Mouse (Mus musculus): ENCODE measurements around the gene Adpgk.
"Not testable (repeated sequence)": the region's sequence is repeated elsewhere in the genome, so short reads cannot be mapped to it uniquely, and the experiment has no call there.

The Adpgk gene

DNA sequence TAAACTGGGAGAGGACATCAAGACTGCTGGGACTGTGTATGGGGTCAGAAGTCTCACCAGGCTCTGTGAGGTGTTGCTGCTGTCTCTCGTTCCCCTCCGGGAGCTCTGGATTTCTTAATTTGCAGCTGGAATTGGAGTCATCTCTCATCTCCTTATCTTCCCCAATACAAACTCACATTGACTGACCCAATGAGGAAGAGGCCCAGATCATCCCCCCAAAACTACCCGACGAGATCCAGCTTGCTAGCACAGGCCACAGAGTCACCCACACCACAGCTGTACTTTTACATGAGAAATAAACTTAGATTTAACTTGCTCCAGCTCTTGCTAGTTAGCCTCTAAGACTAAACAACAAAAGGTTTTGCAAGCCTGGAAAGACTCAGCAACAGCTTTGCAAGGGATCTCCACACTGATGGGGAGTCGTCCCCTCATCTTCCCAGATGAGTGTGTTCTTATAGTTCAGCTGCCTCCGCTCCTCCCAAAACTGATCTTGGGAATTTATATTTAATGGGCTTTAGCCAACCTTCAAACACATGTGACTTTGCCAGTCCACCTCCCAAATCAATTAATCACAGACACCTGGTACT lies 1.7 kb upstream of the Adpgk start:
- no peak for DNase-seq (ENCODE audit: low spot score)

DNA sequence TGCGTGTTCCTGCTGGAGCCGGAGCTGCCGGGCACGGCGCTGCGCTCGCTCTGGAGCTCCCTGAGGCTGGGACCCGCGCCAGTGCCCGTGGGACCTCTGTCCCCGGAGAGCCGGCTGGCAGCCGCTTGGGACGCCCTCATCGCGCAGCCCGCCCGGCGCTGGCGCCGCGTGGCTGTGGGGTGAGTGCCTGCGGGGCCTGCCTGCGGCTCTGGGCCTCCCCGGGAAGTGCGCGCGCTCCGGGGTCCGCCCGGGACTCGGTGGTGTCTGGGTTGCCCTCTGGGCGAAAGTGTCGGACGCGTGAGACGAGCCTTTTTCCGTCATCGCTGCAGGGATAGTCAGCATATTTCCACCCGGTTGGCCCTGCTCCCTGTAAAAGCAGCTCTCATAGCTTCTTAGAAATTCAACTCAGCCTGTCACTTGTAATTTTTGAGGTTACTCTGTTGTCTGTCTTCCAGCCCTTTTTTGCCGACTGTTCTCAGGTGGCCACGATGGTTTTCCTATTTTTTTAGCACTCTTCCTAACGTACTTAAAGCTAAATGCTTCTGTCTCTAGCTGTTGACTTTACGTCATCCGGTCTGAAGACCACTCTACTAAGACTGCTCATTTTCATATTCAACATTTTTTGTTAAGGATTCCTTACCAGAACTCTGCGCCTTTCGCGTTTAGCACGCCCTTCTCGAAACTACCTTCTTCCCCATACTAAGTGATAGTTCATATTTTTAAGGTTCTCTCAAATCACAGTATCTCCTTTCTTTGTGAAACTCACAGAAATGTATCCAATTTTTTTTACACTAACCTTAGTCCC lies 532 bp downstream of the Adpgk start:
- DNase-seq (ENCODE audit: low spot score) = no peak

DNA sequence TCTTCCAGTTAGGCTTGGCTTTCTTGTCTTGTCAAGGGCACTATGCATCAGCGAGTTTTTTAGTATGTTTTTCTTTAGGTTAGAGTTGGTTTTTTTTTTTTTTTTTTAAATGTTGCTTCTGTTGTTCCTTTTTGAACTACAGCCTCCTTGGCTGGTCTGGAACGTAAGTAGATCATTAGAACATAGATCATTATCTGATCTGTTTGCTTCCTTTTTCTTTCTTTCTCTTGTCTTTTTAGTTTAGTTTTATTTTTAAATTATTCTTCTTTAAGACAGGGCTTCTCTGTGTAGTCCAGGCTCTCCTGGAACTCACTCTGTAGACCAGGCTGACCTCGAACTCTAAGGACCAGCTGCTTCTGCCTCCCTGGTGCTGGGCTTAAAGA lies 1.1 kb downstream of the Adpgk start:
- no peak for DNase-seq (ENCODE audit: low spot score)

DNA sequence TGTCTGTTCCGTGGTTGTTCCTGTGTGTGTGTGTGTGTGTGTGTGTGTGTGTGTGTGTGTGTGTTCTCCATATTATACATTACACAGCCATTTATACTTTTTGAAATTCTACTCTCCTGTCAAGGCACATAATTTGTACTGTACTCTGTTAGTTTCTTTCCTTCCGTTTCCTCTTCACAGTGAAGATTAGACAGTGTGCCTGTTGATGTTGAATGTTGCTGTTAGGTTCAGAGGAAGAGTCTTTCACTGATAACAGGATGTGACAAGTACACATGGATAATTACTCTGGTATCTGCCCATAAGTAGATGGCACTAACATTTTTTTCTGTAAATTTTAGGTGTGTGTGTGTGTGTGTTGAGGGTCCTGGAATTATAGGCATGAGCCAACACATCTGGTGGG lies 5.1 kb downstream of the Adpgk start:
- DNase-seq (ENCODE audit: low spot score) = no peak

DNA sequence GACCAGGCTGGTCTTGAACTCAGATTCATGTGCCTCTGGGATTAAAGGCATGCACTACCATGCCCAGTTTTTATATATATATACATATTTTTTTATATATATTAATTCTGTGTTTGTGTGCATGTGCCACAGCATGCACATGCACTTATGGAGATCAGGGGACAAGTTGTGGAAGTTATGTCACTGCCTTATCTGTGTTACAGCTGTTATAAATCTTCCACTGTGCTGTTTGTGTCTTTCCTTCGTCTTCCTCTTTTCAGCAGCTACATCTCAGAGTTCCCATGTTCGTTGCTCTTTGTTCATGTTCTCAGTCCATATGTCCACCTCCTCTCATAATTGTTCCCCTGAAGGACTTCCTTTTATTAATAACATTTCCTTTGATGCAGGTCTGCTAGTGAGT lies 16.5 kb downstream of the Adpgk start:
- no peak for DNase-seq (ENCODE audit: low spot score)

DNA sequence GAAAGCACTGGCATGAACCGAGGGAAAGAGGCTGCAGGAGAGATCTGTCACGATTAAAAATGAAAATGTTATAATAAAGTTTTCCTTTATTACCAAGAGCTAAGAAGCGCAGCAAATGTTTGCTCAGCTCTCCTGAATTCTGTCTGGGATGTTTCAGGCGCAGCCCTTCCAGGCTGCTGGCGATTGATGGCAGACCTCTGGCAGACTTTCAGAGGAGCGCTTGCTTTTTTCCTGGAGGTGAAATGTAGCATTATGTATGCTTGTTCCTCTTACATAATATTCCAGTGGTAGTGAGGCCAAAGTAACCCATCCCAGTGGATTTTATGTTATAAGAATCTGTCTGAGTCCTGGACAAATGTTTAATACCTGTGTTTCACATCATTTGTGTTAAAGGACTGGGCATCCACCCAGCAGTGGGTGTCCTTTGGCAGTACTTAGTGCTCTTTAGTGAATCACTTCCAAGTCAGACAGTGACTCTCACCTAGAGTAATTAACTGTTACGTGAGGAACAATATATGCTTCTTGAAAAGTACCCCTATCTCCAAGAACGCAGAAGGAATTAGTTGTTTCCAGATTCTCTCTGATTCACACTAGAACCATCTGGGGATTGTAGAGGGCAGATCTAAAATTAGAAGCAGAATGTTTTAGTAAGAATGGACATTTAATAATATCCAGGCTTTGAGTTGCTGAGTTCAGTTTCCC lies 19.4 kb downstream of the Adpgk start:
- no peak for DNase-seq (ENCODE audit: low spot score)

DNA sequence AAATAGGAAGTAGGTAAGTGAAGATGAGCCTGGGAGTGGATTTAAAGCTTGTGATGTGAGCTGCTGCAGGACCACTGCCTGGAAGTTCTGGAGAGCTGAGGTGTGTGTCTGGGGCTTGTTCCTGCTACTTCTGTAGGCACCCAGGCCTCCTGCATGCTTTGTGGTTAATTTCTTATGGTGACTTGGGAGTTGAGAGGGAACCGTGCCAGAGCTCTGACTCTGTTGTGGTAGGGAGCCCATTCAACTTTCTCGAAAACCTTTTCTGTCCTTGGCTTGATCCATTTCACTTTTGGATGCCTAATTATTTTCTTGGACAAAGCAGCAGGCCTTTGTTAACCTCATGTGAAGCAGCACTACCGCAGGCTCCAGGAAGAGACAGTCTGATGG lies 19.9 kb downstream of the Adpgk start:
- DNase-seq (ENCODE audit: low spot score) = no peak

DNA sequence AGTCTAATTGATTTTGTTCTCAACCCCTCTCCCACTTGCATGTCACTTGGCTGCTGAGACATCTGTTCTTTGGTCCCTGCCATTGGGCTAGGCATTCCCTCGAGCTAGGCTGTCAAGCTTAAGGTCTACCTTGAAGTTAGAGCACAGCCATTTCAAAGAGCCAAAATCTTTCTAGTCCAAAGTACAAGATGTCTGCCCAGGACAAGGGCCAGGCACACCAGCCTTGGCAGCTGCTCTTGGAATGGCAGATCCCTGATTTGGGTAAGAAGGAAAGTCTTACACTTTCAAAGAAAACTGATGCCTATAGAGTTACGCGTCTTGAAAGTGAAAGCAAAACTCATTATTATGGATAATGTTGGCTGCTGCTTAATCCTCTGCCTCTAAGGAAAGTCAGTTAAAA lies 24.8 kb downstream of the Adpgk start:
- no peak for DNase-seq (ENCODE audit: low spot score)

DNA sequence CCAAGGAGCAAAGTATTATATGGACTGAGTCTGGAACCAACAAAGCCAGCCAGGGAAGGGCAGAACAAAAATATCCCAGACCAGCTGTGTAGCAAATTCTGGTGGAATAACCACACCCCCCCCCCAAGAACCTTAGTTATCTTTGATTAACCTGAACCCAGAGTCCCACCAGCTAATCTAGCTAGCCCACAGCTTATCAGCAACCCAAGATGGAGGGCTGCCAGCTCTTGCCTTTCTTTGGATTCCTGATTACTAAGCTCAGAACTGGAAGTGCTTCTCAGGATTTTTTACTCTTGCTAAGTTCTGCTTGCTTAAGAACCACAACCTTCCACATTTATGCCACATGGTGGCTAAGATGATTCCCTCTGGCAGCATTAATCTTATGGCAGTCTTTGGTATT lies 33.0 kb downstream of the Adpgk start:
- DNase-seq (ENCODE audit: low spot score) = no peak

DNA sequence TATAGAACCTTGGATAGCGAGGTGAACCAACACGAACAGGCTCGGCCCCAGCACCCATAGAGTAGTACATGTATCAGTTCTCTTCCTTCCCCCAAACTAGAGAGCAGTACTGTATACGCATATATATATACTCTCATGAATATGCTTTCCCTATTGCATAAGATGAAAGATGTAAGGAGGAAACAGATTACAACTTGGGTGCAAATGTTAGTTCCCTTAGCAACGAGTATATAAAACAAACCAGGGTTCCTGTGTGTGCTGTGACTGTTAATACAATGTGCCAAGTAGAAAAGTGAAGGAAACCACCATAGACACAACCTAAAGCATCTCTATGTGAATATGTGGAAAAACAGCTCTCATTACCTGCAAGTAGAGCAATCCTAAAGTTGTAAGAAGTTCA lies 38.7 kb downstream of the Adpgk start:
- no peak for DNase-seq (ENCODE audit: low spot score)

DNA sequence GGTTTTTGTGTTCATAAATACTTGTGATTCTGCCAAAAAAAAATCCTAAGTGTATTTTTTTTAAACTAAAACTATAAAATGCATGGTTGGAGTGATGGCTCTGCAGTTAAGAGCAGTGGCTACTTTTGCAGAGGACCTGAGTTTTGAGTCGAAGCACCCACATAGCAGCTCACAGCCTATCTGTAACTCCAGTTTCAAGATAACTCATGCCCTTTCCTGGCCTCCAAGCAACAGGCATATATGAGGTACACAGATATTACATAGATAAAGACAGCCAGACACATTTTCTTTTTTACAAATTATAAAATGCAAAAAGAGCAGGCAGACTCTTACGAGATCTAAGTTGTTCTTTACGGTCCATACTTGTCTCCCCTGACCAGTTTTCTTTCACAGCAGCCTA lies 45.2 kb downstream of the Adpgk start:
- no peak for DNase-seq (ENCODE audit: low spot score)

DNA sequence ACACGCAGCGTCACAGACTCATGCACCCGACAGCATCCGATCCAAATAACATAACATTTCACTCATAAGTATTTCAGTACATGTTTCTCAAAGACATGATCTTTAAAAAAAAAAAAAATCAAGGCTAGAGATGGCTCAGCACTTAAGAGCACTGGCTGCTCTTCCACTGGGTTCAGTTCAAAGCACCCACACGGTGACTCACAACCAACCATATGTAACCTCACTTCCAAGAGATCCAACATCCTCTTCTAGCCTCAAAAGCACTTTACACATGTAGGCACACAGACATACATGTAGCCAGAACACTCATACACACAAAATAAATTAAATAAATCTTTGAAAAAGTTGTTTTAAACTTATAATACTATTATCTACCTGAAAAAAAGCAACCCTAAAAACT lies 46.5 kb downstream of the Adpgk start:
- no peak for DNase-seq (ENCODE audit: low spot score)

DNA sequence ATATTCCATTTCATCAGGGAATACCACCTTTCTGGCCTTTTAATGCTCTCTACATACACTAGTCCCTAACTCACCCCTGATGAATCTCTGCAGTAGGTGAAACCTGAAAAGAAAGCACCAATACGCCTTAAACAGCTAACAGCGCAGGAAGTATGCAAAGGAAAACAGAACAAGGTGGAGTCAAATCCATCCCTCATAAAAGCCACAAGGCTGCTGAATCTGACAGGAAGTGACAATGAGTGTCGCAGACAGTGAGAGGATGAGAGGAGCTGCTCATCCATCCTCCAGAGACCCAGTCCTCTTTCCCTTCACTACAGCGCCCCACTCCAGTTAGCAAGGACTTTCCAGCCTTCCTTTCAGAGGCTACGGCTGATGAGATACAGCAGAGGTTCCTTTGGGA lies 47.1 kb downstream of the Adpgk start:
- no peak for DNase-seq (ENCODE audit: low spot score)

DNA sequence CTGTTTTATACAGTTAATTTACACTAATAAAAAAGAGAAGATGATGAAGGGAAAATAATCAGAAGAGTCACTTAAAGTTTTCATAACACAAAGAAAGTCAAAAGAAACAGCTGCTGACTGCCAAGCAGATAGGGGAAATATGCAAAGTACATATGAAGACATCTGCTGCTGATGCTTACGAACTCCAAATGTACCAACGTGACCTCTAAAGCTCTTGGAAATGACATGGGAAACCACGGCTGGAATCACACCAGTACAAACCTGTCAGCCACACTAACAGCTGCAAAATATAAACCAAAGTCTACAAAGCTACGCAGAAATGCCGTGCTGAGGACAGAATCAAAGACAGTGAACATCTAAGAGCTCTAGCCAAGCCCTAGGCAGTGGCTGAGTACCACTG lies 47.7 kb downstream of the Adpgk start:
- no peak for DNase-seq (ENCODE audit: low spot score)

DNA sequence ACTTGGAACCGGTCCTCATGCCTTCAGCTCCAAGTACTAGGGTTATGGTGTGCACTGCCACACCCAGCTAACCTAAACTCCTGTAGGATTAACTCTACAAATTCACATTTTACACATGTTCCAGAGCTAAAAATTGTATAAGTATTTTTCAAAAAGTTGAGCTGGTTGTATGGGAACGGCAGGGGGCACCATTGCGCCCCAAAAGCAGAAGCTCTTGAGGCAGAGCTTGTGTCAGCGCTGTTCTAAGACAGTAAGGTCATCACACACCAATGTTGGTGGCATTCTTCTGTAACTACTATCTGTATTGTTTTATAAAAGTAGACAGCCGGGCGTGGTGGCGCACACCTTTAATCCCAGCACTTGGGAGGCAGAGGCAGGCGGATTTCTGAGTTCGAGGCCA lies 48.6 kb downstream of the Adpgk start:
- peak; percentile 13 for DNase-seq (ENCODE audit: low spot score)

DNA sequence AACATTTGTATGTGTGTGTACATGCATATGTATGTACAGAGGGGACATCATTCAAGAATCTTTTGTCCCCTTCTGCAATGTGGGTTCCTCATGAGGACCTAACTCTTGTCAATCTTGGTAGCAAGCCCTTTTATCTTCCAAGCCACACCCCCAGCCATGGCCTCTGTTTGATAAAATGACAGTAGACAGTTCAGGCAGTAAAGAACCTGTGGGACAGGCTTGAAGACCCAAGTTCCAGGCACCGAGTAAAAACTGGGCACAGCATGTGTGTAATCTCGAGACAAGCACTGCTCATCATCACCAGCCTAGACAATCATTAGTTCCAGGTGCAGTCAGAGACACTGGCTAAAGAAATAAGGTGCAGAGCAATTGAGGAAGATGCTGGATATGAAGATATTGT lies 54.8 kb downstream of the Adpgk start:
- DNase-seq (ENCODE audit: low spot score) = no peak

DNA sequence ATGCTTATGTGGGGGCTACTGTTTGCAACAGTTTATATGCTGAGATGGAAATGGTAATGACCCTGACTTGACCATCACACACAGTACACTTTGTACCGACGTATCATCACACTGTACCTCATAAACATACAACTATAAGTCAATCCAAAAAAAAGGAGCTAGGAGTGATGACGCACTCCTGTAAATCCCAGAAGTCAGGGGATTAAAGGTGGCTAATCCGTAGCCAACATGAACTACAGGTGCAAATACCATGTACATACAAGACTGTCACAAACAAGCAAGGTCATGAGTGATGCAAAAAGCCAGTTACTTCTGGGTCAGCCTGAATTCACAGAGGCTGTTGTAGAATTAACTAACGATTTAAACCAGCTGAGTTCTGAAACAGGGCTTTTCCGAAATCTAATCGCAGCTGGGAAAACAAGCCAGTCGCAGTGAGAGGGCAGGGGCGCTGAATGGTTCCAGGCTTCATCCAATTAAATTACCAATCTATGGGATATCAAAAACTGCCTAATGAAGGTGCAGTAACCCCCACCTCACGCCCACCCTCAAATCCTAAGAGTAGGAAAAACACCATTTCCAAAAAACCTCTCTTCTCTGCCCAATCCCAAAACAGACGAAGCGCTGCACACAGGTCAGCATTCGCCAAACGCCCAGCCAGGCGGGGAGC lies 61.4 kb downstream of the Adpgk start:
- DNase-seq (ENCODE audit: low spot score) = no peak

DNA sequence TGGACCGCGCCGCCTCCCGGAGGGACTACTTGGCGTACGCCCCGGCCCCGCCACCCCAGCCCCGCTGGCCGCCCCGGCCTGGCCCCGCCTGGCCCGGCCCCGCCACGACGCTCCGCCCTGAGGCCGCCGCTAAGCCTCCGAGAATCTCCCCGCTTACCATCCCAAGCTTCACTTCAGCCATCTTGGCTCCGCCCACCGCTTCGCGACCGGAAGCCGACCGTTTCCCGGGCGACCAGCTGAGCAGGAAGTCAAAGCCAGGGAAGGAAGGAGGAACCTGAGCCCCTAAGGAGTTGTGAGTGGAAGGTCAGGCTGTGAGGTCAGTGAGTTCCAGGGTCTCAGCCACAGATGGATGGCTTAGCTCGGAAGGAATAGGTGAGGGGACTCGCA lies 61.9 kb downstream of the Adpgk start, which contains the start of gene Bbs4:
Gene Bbs4, minus strand, starts transcription at position 256 of the 387 bp plus-strand sequence.
- peak; percentile 88 for DNase-seq (ENCODE audit: low spot score)

DNA sequence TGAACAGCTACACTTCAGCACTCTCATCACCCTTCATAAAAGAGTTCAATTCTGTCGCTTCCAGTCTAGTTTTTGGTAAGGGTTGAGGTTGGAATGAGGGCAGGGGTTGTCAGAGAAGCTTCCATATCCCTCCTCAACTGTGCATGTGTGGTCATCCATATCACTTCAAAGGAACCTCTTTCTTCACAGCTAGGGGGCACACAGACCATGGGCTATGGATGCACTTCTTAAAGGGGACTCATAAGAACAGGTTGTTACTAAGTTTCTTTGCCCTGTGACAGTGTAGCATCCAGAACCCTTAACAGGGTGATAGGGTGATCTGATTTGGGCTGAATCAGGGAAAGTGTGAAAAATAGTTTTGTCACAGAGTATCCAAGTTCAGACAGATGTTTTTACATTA lies 66.7 kb downstream of the Adpgk start:
- not testable (repeated sequence) for DNase-seq (ENCODE audit: low spot score)

DNA sequence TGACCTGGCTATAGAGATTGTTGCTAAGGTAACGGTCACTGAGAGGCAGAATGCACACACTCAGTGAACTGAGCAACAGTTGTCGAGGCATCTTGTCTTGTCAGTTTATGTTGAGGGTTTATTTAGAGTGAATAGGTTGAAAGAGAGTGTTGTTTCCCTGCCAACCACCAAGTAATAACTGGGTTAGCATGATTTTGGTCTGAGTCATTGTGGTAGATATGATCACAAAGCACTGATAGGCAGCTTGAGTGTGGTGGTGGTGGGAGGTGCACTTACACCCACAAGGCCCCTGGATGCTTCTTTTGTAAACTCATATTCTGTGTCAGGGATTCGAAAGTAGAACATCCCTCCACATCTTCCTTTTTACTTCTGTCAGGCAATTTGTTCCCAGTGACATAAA lies 69.1 kb downstream of the Adpgk start:
- DNase-seq (ENCODE audit: low spot score) = not testable (repeated sequence)

DNA sequence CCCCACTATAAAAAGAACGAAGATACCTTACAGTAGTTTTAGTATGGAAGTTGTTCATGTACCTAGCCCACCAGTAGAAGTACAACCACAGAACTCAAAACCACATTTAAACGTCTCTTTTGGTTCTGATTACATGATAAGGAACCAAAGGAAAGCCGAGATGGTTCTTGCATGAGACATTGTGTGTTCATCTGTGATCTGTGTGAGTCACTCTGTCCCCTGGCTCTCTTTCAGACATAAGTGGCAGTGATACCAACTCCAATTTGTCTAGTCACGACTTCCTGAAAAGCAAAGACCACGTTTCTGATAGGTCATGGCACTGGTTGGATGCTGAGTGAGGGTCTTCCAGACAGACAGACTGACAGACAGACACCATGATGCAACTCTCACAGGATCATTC lies 77.9 kb downstream of the Adpgk start:
- DNase-seq (ENCODE audit: low spot score) = no peak

DNA sequence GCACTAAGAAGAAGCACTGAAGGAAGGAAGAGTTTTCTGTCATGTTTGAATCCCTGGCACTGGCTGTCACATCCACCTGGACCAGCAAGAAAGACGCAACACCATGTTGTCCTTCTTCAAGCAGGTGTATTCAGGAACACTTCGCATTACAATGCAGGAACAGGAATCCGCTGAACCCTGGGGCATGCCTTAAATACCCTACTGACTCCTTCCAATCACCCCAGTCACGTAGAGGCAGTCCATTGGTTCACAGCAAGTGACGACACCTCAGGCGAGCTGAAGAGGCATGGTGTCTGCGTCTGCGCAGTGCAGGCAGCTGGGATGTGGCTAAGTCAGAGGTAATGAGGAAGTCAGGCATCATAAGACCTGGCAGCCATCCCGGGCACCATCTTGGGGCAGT lies 78.3 kb downstream of the Adpgk start:
- DNase-seq (ENCODE audit: low spot score) = no peak

Measured in layer of hippocampus, adult 11-12 months (tissue).